Mouse (Mus musculus) heart, embryonic 15.5 days (tissue): ENCODE results near the gene Afp. TPM values are rescaled to one million over a fixed set of nuclear protein-coding genes. Genes with fewer than 3 reads are reported as not detected.

Experiments used
- ATAC-seq: fragments of 200-750 bp; cut with Nextera tagmentation; replicated peaks from 2 replicates; pipeline ENCODE4 v1.8.0; 2017; ENCODE audit warnings: low read depth, moderate TSS enrichment; ENCODE audit not compliant: insufficient number of reproducible peaks, insufficient read depth, low FRiP score
- H3K27ac ChIP-seq: fragments of 300-500 bp; sonication (generic); 2 replicates; pipeline ENCODE4 v1.5.1; 2015; ENCODE audit warnings: mild to moderate bottlenecking, inconsistent platforms
- H3K27me3 ChIP-seq: fragments of 300-500 bp; sonication (generic); 2 replicates; pipeline ENCODE4 v1.6.1; 2015; ENCODE audit warnings: inconsistent platforms
- H3K36me3 ChIP-seq: fragments of 300-500 bp; sonication (generic); 2 replicates; pipeline ENCODE4 v1.6.1; 2015; ENCODE audit warnings: mild to moderate bottlenecking, inconsistent platforms
- H3K4me1 ChIP-seq: fragments of 300-500 bp; sonication (generic); replicated peaks from 2 replicates; pipeline ENCODE4 v1.6.1; 2015; ENCODE audit warnings: inconsistent platforms
- H3K4me2 ChIP-seq: fragments of 300-500 bp; sonication (generic); 2 replicates; pipeline ENCODE4 v1.6.1; 2015; ENCODE audit warnings: inconsistent platforms, mild to moderate bottlenecking, moderate library complexity
- H3K4me3 ChIP-seq: fragments of 300-500 bp; sonication (generic); 2 replicates; pipeline ENCODE4 v1.5.1; 2015; ENCODE audit warnings: mild to moderate bottlenecking, inconsistent platforms
- H3K9ac ChIP-seq: fragments of 300-500 bp; sonication (generic); 2 replicates; pipeline ENCODE4 v1.6.1; 2015; ENCODE audit warnings: mild to moderate bottlenecking, inconsistent platforms
- H3K9me3 ChIP-seq: fragments of 300-500 bp; sonication (generic); replicated peaks from 2 replicates; pipeline ENCODE4 v1.6.1; 2016; ENCODE audit warnings: inconsistent platforms
- WGBS: fragments of 180-500 bp; shearing (Covaris S2); methylation state at CpG from one replicate; pipeline ENCODE4 v1.1.7; 2015; ENCODE audit warnings: mixed read lengths; 5-methylcytosine and 5-hydroxymethylcytosine counted together
- polyA plus RNA-seq: library from polyadenylated mRNA; unstranded; fragments of >200 nt; fragmentation: Nextera tagmentation; extraction: Ambion mirVana; gene quantifications from 2 replicates; pipeline ENCODE4 v1.2.1, GENCODE M21; 2015

The Afp gene
- polyA plus RNA-seq, 1 experiment from 2014 or later: 6.7 TPM

DNA sequence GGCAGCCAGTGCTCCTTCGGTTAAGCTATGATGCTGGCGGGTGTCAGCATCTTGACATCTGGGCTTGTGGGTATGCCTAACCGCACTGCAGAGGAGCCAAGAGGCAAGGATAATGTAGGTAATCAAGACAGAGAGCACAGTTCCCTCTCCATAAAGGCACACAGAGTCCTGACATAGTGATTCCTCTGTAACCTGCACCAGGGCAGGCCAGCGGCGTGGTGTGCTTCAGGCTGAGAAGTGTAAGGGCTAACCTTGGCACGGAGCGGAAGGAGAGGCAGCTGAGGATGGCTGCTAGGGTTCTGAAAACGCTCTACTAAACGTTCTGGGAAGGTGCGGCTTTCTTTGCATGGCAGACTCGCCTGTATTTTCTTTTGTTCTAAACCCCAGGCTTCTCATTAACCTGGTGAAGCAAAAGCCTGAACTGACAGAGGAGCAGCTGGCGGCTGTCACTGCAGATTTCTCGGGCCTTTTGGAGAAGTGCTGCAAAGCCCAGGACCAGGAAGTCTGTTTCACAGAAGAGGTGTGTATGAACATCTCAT, 16.9 kb downstream of the Afp start:
- Histone ChIP-seq H3K9me3 (no peaks in the 10 kb centered on the region), H3K4me1 (no peaks in the 10 kb centered on the region), H3K9ac (no peak overlapping the region), H3K27me3 (no peaks in the 10 kb centered on the region), H3K4me2 (no peak overlapping the region), H3K4me3 (no peak overlapping the region), H3K36me3 (no peaks in the 10 kb centered on the region), H3K27ac (no peak overlapping the region)
- 58% methylated on average over 13 of the region's 13 CpGs for WGBS
- no peak for ATAC-seq

DNA sequence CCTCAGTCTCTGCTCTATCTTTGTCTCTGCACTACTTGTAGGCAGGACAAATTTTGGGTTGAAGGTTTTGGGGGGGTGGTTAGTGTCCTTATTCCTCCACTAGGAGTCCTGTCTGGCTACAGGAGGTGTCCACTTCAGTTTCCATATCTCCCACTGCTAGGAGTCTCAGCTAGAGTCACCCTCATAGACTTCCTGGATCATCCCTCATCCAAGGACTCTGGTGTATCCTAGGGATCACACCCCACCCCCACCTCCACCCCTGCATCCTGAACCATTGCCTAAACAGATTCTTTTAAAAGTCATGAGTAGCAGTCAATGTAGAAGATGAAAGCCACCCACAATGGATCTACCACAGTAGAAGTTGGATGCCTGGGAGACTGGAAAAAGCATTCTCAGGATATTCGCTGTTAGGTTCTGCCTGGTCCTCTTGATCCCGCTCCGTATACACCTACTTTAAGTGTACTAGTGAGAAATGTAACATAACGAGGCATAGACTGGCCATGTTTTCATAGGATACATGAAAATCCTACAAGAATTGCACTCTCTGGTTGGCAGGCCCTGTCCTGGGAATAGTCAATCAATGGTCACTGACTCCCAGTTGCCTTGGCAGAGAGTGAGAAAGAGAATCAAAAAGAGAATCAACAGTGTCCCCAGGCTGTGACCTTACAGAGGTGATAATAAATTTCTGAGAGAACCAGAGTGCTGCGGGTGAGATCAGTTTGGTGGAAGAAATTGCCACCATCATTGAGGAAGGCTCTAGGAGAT, 19.5 kb downstream of the Afp start:
- no peaks in the 10 kb centered on the region for H3K4me1 ChIP-seq
- no peak overlapping the region for H3K4me3 ChIP-seq
- H3K9ac ChIP-seq: no peak overlapping the region
- H3K27ac ChIP-seq: no peak overlapping the region
- ATAC-seq: no peak
- H3K36me3 ChIP-seq: no peaks in the 10 kb centered on the region
- 84% methylated on average over 5 of the region's 5 CpGs for WGBS
- no peaks in the 10 kb centered on the region for H3K9me3 ChIP-seq
- no peaks in the 10 kb centered on the region for H3K27me3 ChIP-seq
- no peak overlapping the region for H3K4me2 ChIP-seq

DNA sequence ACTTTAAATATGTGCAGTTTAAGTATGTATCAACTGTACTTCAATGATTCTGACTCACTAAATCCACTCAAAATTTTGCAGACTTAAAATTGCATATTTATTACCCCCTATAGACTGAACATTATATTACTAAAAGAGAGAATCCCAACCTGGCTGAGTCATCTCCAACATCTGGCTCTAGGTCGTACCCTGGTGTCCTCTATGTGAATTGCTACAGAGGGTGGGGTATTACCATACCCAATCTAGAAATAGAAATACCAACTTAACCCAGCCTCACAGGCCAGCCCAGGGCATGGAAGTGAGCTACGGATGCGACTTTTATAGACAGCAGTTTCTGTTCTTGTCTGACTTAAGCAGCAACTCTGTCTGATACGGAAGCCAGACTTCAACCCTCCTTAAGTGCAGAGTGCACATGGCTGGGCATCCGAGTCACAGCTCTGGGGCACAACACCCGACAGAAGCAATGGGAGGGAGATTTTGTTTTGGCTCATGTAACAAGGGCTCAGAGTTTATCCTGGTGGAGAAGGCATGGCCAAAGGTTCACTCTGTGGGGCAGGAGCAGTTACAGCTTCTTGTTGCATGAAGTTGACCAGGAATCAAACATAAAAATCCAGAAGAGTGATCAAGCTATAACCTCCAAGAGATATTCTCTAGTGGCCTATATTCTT, 21.9 kb downstream of the Afp start:
- 74% methylated on average over 6 of the region's 6 CpGs for WGBS
- Histone ChIP-seq H3K9ac (no peak overlapping the region), H3K27ac (no peak overlapping the region), H3K36me3 (no peaks in the 10 kb centered on the region), H3K27me3 (no peaks in the 10 kb centered on the region), H3K4me1 (no peaks in the 10 kb centered on the region), H3K9me3 (no peaks in the 10 kb centered on the region), H3K4me2 (no peak overlapping the region), H3K4me3 (no peak overlapping the region)
- no peak for ATAC-seq

DNA sequence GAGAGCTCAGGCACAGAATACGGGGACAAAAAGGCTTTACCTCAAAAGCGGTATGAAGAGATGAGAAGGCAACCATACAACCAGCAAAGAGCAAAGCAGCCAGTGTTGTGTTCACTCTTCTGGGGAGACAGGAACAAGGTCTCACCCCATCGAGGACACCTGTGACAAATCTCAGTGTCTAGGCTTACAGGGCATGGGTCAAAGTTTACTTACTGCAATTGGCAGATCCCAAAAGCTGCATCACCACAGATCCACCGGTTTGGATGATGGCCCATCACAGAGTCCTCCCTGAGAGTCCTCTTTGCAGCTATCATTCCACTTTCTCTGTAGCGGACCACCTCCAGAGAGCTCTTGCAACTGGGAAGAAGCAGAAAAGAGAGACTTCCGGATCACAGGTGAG, 25.0 kb downstream of the Afp start:
- Histone ChIP-seq H3K36me3 (no peaks in the 10 kb centered on the region), H3K9me3 (no peaks in the 10 kb centered on the region), H3K27me3 (no peaks in the 10 kb centered on the region), H3K4me1 (no peaks in the 10 kb centered on the region), H3K4me2 (no peak overlapping the region), H3K4me3 (no peak overlapping the region), H3K27ac (no peak overlapping the region), H3K9ac (no peak overlapping the region)
- 83% methylated on average over 6 of the region's 6 CpGs for WGBS
- ATAC-seq: no peak

DNA sequence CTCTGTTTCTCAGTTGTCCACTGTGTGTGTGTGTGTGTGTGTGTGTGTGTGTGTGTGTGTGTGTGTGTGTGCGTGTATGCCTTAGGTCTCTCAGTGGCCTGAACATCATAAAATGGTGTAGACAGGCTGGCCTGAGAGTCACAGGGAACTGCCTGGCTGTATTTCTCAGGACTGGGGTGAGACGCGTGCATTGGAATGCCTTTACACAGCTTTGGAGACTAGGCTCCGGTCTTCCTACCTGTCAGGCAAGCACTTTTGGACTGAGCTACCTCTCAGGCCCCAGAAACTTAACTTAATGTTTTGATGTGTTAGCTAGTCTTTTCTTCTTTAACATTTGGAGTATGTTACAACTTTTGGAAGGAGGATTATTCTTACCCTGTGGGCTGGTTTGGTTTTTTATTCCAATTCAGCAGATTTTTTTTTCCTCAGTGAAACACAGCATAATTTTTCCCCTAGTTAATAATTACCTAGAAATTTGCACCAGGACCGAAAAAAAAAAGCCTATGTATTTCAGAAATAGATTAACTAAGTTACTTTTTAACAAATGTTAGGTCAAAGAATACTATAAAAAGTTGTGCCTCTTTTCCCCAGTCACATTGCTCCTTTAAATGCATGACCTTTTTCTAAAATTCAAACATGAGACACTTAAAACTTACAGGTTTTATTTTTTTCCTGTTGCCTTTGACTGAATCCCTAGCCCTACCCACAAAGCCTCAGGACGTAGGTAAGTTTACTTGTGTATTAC, 28.0 kb downstream of the Afp start, which contains the start of gene Afm:
Afm (plus strand) TSS at position 577 of the 745 bp plus-strand sequence.
- H3K4me3 ChIP-seq: no peak within 1 kb of the TSS
- H3K9ac ChIP-seq: no peak within 1 kb of the TSS
- H3K4me2 ChIP-seq: no peak within 1 kb of the TSS
- no peaks in the 10 kb centered on the region for H3K9me3 ChIP-seq
- H3K4me1 ChIP-seq: no peaks in the 10 kb centered on the region
- no peak for ATAC-seq
- no peaks in the 10 kb centered on the region for H3K27me3 ChIP-seq
- no peaks in the 10 kb centered on the region for H3K36me3 ChIP-seq
- 74% methylated on average over 6 of the region's 6 CpGs for WGBS
- no peak within 1 kb of the TSS for H3K27ac ChIP-seq

DNA sequence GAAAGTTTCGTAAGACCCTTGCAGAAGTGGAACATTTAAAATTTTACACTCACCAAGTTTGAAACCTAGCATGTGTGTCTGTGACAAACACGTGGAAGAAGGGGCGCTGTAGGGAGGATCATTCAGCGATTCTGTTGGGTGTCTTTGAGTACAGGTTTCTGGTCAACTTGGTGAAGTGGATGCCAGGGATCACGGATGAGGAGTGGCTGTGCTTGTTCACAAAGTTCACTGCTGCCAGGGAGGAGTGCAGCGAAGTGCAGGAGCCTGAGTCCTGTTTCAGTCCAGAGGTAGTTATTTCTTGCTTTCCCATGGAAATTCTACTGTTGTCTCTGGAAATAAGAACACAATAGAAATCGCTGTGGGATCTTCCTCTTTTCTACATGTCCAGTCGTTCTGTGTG, 60.7 kb downstream of the Afp start:
- Histone ChIP-seq H3K4me1 (no peaks in the 10 kb centered on the region), H3K27ac (no peak overlapping the region), H3K9me3 (no peaks in the 10 kb centered on the region), H3K4me3 (no peak overlapping the region), H3K9ac (no peak overlapping the region), H3K4me2 (no peak overlapping the region), H3K27me3 (0 out of 2 replicates have a peak, but pooled peaks cover 2% of the 10 kb centered on the region), H3K36me3 (no peaks in the 10 kb centered on the region)
- 81% methylated on average over 8 of the region's 8 CpGs for WGBS
- ATAC-seq: no peak

DNA sequence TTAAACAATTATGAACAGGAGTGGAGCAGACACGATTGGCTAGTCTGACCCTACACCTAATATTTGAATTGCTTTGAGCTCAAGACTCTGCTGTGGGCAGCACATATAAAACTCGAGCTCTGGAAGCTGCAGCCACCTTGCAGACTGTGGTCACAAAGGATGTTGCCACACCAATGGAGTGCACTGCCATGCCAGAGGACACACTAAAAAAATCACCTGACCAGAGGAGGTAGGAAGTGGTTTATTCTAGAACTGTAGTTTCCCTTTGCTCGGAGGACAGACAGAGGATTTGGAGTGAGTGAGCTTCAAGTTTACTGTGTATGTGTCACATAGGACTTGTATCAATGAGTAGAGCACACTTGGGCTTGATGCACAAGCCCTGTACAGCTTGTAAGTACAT, 65.5 kb downstream of the Afp start:
- Histone ChIP-seq H3K4me3 (no peak overlapping the region), H3K27me3 (0 out of 2 replicates have a peak, but pooled peaks cover 2% of the 10 kb centered on the region), H3K36me3 (no peaks in the 10 kb centered on the region), H3K4me1 (no peaks in the 10 kb centered on the region), H3K27ac (no peak overlapping the region), H3K4me2 (no peak overlapping the region), H3K9me3 (no peaks in the 10 kb centered on the region), H3K9ac (no peak overlapping the region)
- WGBS: 67% methylated on average over 3 of the region's 3 CpGs
- no peak for ATAC-seq

Other genes with a start within 250 kb of the Afp start
- gene Ankrd17, start 124.2 kb upstream of the Afp start, polyA plus RNA-seq: 14.3 and 17.1 TPM in 2 replicates
- 2.9 and 3.4 TPM in 2 replicates for gene Gm9958, start 123.5 kb upstream of the Afp start, polyA plus RNA-seq
- 3.8 and 28.4 TPM in 2 replicates for gene Alb, start 29.8 kb upstream of the Afp start, polyA plus RNA-seq
- 0.15 TPM in 1 of 2 replicates, not detected in the other for gene Afm, start 28.2 kb downstream of the Afp start, polyA plus RNA-seq
- not detected in 2 replicates for gene 5830473C10Rik, start 70.4 kb downstream of the Afp start, polyA plus RNA-seq
- 0.49 and 2.4 TPM in 2 replicates for gene Rassf6, start 149.9 kb downstream of the Afp start, polyA plus RNA-seq